Mouse (Mus musculus) hindbrain, embryonic 10.5 days (tissue): ENCODE measurements around the gene Sfxn3. TPM values are rescaled to one million over a fixed set of nuclear protein-coding genes. Genes with fewer than 3 reads are reported as not detected.
"Not testable (repeated sequence)": the region's sequence is repeated elsewhere in the genome, so short reads cannot be mapped to it uniquely, and the experiment has no call there.

ENCODE experiments used
- DNase-seq: peaks from one replicate; pipeline ENCODE4 v3.0.0-alpha.2; 2017; ENCODE audit warnings: low spot score
- H3K27ac ChIP-seq: fragments of 300-500 bp; sonication (generic); 2 replicates; pipeline ENCODE4 v1.5.1; 2016; ENCODE audit warnings: mild to moderate bottlenecking, moderate library complexity
- H3K27me3 ChIP-seq: fragments of 300-500 bp; sonication (generic); 2 replicates; pipeline ENCODE4 v1.6.1; 2016; ENCODE audit warnings: mild to moderate bottlenecking; ENCODE audit not compliant: poor library complexity, insufficient read depth, severe bottlenecking
- H3K36me3 ChIP-seq: fragments of 300-500 bp; sonication (generic); 2 replicates; pipeline ENCODE4 v1.6.1; 2016; ENCODE audit warnings: mild to moderate bottlenecking, moderate library complexity
- H3K4me1 ChIP-seq: fragments of 300-500 bp; sonication (generic); replicated peaks from 2 replicates; pipeline ENCODE4 v1.6.1; 2016; ENCODE audit warnings: mild to moderate bottlenecking
- H3K4me3 ChIP-seq: fragments of 300-500 bp; sonication (generic); 2 replicates; pipeline ENCODE4 v1.5.1; 2016; ENCODE audit warnings: mild to moderate bottlenecking, moderate library complexity
- H3K9me3 ChIP-seq: fragments of 300-500 bp; sonication (generic); 2 replicates; pipeline ENCODE4 v1.6.1; 2016; ENCODE audit warnings: mild to moderate bottlenecking, moderate library complexity
- WGBS: fragments of 180-500 bp; shearing (Covaris S2); methylation state at CpG from one replicate; pipeline ENCODE4 v1.1.7; 2016; 5-methylcytosine and 5-hydroxymethylcytosine counted together
- polyA plus RNA-seq: library from polyadenylated mRNA; unstranded; fragments of >200 nt; fragmentation: Nextera tagmentation; extraction: Ambion mirVana; gene quantifications from 2 replicates; pipeline ENCODE4 v1.2.1, GENCODE M21; 2016

The Sfxn3 gene
- polyA plus RNA-seq, 1 experiment from 2014 or later, result 17.8 TPM

- WGBS, result 85% methylated on average over 20 of the region's 20 CpGs
- peaks cover 69% of the 10 kb centered on the region for H3K4me1 ChIP-seq
- DNase-seq, result no peak
- no peaks in the 10 kb centered on the region for H3K9me3 ChIP-seq
- no peak overlapping the region for H3K27ac ChIP-seq
- H3K36me3 ChIP-seq, result peaks cover 88% of the 10 kb centered on the region
- H3K27me3 ChIP-seq, result no peaks in the 10 kb centered on the region
- no peak overlapping the region for H3K4me3 ChIP-seq
Observed at GRCm38 (mm10) chr19:45024775-45025174, 22.5 kb upstream of the Sfxn3 start.

GRCm38 (mm10) chr19:45025937-45026568 is 21.2 kb upstream of the Sfxn3 start:
- no peak for DNase-seq
- Histone ChIP-seq H3K36me3 (peaks cover 79% of the 10 kb centered on the region), H3K27me3 (no peaks in the 10 kb centered on the region), H3K4me1 (peaks cover 67% of the 10 kb centered on the region), H3K9me3 (no peaks in the 10 kb centered on the region), H3K4me3 (no peak overlapping the region), H3K27ac (0 out of 2 replicates have a peak overlapping the region, but pooled peaks have one; percentile 16)
- 92% methylated on average over 37 of the region's 37 CpGs for WGBS

DNA sequence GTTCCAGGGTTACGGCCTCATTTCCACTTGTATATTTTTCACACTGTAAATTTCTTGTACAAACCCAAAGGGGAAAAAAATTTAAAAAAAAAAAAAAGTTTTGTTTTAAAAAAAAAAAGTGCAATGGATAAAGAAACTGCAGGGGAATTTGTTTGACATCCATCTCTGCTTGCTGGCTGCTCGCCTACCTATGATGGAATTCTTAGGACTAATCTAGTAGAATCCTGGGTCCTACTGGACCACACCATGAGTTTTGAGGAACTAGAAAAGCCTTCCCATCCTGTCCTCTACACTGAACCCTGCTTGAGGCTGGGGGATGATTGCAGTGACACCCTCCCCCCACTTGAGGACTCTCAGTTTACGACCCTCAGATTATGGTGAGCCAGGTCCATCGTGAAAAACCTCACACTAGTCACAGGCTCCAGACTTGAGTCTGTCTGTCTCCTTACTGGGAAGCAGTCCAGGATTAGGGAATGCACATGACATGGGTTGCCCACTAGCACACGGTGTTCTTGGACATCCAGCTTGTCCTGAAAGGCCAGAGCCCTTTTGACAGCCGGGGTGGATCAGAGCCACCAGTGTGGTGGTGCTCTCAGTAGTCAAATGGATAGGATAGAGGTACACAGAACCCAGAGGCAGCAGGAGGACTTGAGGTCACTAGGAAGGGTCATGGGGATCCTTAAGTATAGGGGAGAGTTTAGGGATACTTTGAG is 20.2 kb upstream of the Sfxn3 start:
- no peaks in the 10 kb centered on the region for H3K27me3 ChIP-seq
- peaks cover 67% of the 10 kb centered on the region for H3K4me1 ChIP-seq
- H3K27ac ChIP-seq, result peak overlapping the region; percentile 54
- no peaks in the 10 kb centered on the region for H3K9me3 ChIP-seq
- no peak overlapping the region for H3K4me3 ChIP-seq
- DNase-seq, result no peak
- H3K36me3 ChIP-seq, result peaks cover 69% of the 10 kb centered on the region
- 90% methylated on average over 6 of the region's 6 CpGs for WGBS

DNA sequence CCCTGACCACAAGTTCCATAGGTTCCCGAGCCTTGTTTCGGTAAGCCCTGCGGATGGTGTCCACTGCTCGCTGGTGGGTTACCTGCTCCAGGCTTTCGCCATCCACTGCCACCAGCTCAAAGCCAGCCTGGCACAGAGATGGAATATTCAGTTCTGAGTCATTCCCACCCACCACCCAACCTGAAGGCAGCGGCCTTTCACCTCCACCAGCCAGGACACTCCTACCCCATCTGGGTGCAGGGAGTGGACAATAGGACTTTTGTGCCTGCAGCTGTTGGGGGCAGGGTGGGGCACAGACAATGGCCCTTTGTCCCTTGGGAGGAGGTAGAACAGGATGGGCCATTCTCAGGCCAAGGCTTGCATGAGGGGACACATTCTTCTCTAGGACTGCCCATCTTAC is 19.5 kb upstream of the Sfxn3 start:
- H3K27me3 ChIP-seq, result peaks cover 6% of the 10 kb centered on the region; the same call in 1 of the 2 replicates
- H3K4me1 ChIP-seq, result peaks cover 69% of the 10 kb centered on the region
- peak; percentile 57 for DNase-seq
- whole genome bisulfite sequencing, result 80% methylated on average over 6 of the region's 6 CpGs
- peak overlapping the region; percentile 54 for H3K27ac ChIP-seq
- H3K9me3 ChIP-seq, result no peaks in the 10 kb centered on the region
- H3K4me3 ChIP-seq, result no peak overlapping the region
- H3K36me3 ChIP-seq, result peaks cover 61% of the 10 kb centered on the region

DNA sequence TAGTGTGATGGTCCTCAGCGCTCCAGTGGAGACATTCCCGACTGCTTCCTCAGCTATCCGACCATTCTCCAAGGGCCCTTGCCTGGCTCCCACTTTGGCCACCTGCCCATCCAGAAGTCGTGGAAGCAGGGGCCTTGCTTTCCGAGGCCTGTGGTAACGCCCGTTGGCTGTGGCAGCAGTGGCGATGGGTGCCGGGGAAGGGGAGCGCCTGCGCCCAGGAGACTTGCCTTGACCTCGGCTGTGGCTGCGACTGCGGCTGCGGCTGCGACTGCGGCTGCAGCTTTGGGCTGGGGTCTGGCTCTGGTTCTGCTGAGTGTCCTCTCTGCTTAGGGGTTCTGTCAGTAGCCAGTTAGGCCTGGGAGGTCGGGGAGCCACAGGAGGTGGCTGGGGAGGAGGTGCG is 18.6 kb upstream of the Sfxn3 start:
- WGBS, result 59% methylated on average over 19 of the region's 19 CpGs
- 0 out of 2 replicates have a peak overlapping the region, but pooled peaks have one; percentile 12 for H3K27ac ChIP-seq
- H3K4me1 ChIP-seq, result peaks cover 70% of the 10 kb centered on the region
- no peak for DNase-seq
- H3K4me3 ChIP-seq, result no peak overlapping the region
- peaks cover 52% of the 10 kb centered on the region for H3K36me3 ChIP-seq
- peaks cover 8% of the 10 kb centered on the region; the same call in 1 of the 2 replicates for H3K27me3 ChIP-seq
- no peaks in the 10 kb centered on the region for H3K9me3 ChIP-seq

DNA sequence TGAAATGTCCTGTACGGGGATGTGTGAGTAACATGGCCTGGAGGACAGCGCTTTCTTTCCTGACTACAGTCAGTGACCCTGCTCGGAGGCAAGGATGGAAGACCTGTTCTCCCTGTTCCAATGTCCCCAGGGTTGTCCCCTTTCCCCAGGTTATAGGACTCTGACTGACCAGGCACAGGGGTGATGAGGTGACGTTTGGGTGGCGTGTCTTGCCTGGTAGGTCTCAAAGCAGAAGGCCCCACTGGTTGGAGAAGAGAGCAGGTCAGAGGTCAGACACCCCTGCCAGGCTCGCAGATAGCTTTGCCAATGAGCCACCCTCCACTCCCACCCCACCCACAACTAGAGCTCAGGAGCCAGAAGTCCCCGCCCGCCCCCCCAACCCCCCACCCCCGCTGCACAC is 17.7 kb upstream of the Sfxn3 start:
- H3K4me1 ChIP-seq, result peaks cover 66% of the 10 kb centered on the region

GRCm38 (mm10) chr19:45030111-45030510 is 17.2 kb upstream of the Sfxn3 start:
- H3K4me3 ChIP-seq, result no peak overlapping the region
- peak; percentile 72 for DNase-seq
- H3K36me3 ChIP-seq, result peaks cover 39% of the 10 kb centered on the region
- H3K27ac ChIP-seq, result peak overlapping the region; percentile 54
- no peaks in the 10 kb centered on the region for H3K9me3 ChIP-seq
- WGBS, result 34% methylated on average over 8 of the region's 8 CpGs
- peaks cover 8% of the 10 kb centered on the region; the same call in 1 of the 2 replicates for H3K27me3 ChIP-seq
- peaks cover 63% of the 10 kb centered on the region for H3K4me1 ChIP-seq

More for the DNA sequence above, 17.7 kb upstream of the Sfxn3 start:
- WGBS, result 50% methylated on average over 9 of the region's 9 CpGs
- Histone ChIP-seq H3K27ac (peak overlapping the region; percentile 54), H3K27me3 (peaks cover 8% of the 10 kb centered on the region; the same call in 1 of the 2 replicates), H3K9me3 (no peaks in the 10 kb centered on the region), H3K4me3 (no peak overlapping the region), H3K36me3 (peaks cover 44% of the 10 kb centered on the region)
- DNase-seq, result no peak

DNA sequence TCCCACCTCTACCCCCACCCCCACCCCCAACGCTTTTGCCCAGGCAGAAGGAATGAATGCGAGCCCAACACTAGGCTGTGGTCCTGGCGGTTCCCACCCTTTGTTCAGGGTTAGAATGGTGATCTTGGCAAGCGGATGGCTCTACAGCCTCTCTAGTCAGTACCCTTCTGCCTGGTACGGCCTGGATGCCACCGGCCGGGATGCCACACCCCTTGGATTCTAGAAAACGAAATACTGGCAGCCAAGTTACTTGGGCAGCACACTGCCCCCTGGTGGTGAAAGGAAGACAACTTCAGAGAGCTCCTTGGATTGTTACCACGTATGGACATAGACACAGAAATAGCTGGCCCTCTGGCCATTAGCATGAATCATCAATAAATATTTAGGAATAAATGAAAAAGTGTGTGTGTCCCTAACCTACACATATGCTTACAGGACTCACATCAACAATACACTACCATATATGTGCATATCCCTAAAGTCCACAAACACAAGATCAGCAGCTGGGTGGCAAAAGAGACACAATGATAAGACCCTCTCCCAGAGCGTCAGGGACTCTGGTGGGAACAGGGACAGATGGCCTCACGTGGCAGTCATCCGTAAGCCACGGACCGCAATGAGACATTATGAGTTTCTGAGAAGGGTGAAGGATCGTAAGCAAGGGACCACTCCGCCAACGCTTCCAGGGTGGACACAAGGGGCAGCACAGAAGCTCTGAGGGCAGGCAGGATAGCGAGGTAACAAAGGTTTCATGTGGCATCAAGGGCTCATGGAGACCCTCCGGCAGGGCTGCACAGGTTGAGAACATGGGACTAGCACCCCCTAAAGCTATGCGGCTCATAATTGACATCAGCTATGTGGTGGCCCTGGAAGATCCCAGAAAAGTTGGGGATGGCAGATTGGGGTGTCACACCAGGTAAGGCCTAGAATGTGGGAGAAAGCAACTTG is 16.3 kb upstream of the Sfxn3 start:
- peak; percentile 75 for DNase-seq
- no peaks in the 10 kb centered on the region for H3K9me3 ChIP-seq
- H3K4me3 ChIP-seq, result peak overlapping the region; percentile 16; the same call in 1 of the 2 replicates
- H3K27me3 ChIP-seq, result peaks cover 15% of the 10 kb centered on the region
- no peak overlapping the region for H3K27ac ChIP-seq
- 43% methylated on average over 20 of the region's 20 CpGs for whole genome bisulfite sequencing
- H3K4me1 ChIP-seq, result peaks cover 61% of the 10 kb centered on the region
- H3K36me3 ChIP-seq, result peaks cover 30% of the 10 kb centered on the region

- Histone ChIP-seq H3K27ac (no peak overlapping the region), H3K9me3 (no peaks in the 10 kb centered on the region), H3K4me1 (peaks cover 61% of the 10 kb centered on the region), H3K36me3 (peaks cover 22% of the 10 kb centered on the region), H3K27me3 (peaks cover 23% of the 10 kb centered on the region), H3K4me3 (no peak overlapping the region)
- DNase-seq, result peak; percentile 83
- WGBS, result 26% methylated on average over 4 of the region's 4 CpGs
Observed at GRCm38 (mm10) chr19:45031780-45032179, 15.5 kb upstream of the Sfxn3 start.

DNA sequence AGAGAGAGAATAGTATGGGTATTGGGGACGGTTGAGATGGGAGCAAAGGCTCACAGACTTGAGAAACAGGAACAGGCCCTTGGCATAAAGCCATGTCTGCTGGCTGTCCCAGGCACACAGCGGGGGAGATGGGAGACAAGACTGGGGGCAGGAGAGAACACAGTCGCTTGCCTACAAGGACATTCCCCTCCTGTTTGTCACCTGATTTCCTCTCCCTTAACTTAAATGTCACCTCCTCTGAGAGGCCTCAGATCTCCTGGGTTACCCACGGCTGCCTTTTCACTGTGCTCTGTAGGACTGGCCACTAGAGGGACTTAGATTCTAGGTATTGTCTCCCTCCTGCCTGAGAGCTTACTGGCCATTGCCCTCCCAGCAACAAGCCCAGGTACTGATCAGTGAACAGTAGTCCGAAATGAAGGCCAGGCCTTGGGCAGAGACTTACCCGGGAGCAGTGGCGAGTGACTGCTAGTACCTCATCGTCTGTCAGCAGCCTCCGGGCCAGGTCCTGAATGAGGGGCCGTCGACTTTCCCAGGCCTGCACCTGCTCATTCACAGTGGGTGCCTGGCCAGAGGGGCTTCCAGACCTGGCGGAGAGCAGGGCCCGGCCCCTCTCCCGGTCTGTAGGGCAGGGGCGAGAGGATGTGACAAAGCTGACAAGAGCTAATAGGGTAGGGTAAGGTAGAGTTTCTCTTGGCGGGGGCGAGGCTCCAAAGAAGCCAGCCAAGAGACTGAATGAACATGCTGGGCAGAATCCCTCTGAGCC is 14.6 kb upstream of the Sfxn3 start:
- Histone ChIP-seq H3K27me3 (peaks cover 27% of the 10 kb centered on the region), H3K27ac (0 out of 2 replicates have a peak overlapping the region, but pooled peaks have one; percentile 5), H3K36me3 (peaks cover 12% of the 10 kb centered on the region), H3K4me1 (peaks cover 63% of the 10 kb centered on the region), H3K4me3 (no peak overlapping the region), H3K9me3 (no peaks in the 10 kb centered on the region)
- WGBS, result 49% methylated on average over 17 of the region's 17 CpGs
- no peak for DNase-seq

- Histone ChIP-seq H3K27me3 (peaks cover 64% of the 10 kb centered on the region), H3K4me1 (peaks cover 45% of the 10 kb centered on the region), H3K36me3 (no peaks in the 10 kb centered on the region), H3K27ac (peak overlapping the region; percentile 54; the same call in 1 of the 2 replicates), H3K9me3 (no peaks in the 10 kb centered on the region), H3K4me3 (no peak overlapping the region)
- WGBS, result 29% methylated on average over 16 of the region's 16 CpGs
- peak; percentile 70 for DNase-seq
Observed at GRCm38 (mm10) chr19:45036867-45037266, 10.4 kb upstream of the Sfxn3 start.

GRCm38 (mm10) chr19:45038198-45038597 is 9.1 kb upstream of the Sfxn3 start:
- Histone ChIP-seq H3K27me3 (peaks cover 69% of the 10 kb centered on the region), H3K4me1 (peaks cover 40% of the 10 kb centered on the region)
- H3K27ac ChIP-seq, H3K9me3 ChIP-seq, DNase-seq, H3K4me3 ChIP-seq, H3K36me3 ChIP-seq: not testable (repeated sequence)
- WGBS, result 92% methylated on average over 7 of the region's 7 CpGs
